Mouse (Mus musculus): ENCODE data around the gene Gps2.
"Not testable (repeated sequence)": the region's sequence is repeated elsewhere in the genome, so short reads cannot be mapped to it uniquely, and the experiment has no call there.

Gene Gps2

DNA sequence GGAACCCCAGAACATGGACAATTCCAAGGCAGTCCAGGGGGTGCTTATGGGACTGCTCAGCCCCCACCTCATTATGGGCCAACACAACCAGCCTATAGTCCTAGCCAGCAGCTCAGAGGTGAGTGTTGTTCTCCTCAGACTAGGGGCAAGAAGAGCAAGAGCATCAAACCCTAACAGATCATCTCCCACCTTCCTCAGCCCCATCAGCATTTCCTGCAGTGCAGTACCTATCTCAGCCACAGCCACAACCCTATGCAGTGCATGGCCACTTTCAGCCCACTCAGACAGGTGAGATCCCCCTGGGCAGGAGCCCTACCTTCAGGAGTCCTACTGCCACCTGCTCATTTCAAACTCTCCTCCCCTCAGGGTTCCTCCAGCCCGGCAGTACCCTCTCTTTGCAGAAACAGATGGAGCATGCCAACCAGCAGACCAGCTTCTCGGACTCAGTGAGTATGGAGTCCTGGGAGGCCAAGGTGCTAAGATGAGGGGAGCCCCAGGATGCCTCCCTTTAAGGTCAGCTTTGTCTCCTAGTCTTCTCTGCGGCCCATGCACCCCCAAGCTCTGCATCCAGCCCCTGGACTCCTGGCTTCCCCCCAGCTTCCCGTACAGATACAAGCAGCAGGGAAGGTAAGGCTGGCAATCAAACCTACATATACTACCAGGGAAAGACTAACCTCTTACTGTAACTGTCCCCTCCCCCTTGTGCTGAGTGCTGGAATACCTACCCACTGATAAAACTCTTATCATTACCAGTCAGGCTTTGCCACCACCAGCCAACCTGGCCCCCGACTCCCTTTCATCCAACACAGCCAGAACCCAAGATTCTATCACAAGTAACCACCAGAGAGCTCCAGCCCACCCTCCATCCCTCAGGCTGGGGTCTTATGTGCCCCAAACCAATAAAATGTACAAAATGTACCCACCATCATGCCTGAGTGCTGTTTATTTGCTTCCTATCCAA, 2.3 kb downstream of the Gps2 start:
- in situ Hi-C loops (cut with MboI, MseI) = no loop called here

DNA sequence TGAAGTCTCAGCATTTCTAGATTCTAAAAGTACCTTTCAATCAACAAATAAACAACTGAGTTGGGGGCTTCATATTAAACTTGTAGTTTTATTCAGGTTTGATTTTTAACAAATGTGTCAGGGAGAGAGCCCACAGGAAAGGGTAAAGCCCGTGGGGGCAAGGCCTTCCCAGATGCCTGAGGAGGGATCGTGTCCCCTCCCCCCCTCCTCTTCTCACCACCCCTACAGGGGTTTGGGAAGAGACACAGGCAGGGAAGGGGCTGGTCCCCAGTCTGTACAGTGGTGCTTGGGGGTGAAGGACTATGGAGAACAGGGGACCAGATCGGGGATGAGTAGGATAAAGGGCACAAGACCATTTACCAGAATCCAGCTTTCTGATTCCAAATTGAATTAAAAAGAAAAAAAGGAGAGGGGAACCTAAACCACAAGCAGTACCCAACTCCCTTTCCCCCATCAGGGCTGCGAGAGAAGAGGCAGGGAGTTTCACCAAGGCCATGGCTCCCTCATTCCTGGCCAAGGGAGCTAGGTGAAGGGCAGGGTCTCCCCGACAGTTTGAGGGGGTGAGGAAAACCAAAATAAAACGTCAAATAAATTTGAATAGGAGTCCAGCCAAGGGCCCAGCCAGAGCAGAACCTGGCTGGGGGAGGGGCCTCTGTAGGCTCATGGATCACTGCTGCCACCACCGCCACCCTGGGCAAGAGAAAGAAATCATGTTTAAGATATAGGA, 3.1 kb downstream of the Gps2 start:
- in situ Hi-C loops (cut with MboI, MseI) = not testable (repeated sequence)

DNA sequence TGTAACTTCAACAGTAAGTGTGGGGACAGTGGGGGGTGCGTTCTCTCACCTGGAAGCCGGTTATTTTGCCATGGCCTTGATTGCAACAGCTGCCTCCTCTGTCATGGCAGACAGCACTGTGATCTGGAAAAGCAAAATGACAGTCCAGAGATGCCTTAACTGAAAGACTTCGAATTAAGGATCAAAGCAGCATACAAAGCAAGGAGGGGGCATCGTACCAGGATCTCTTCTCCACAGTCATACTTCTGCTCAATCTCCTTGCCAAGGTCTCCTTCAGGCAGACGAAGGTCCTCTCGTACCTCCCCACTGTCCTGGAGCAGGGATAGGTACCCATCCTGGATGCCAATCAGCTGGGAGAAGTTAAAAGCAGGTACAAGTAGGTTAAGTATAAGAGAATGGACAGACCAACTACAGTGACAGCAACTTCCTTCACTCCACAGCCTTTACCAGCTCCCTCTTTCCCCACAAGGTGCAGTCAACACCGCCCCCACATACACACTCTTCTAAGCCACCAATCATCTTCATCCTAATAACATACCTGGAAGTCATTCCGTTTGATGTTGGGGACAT, 3.8 kb downstream of the Gps2 start:
- in situ Hi-C loops (cut with MboI, MseI) = no loop called here

DNA sequence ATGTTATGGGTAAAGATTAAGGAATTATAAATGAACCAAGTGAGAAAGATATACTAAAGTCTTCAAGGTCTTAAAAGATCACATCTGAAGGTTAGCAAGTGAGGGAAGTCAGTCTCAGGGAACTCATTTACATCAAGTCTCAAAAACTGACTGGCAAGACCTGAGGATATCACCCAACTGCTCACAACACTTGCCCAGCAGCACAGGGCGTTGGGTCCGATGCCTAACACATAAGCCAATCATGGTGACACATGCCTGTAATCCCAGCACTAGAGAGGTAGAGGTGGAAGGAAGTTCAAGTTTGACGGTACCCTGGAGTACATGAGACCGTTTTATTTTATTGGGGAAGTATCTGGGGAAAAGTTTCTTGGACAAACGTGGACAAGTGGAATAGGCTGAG, 4.4 kb downstream of the Gps2 start:
- in situ Hi-C loops (cut with MboI, MseI) = no loop called here

DNA sequence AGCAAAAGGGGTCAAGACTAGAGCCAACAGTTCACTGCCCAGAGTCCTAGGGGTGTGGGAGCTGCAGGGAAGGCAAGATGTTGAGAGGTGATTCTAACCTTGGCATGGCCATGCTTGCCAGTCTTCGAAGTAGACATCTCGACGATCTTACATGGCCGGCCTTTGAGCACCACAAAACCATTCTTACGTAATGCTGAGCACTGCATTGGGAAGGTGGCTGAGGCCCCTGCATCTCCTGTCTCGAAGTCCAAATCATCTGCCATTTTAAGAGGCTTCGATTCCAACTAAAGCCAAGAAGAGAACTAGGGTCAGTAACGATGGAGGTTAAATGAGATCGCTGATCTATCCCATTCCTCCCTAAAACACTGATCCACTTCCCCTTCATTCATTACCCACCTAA, 5.4 kb downstream of the Gps2 start:
- in situ Hi-C loops (cut with MboI, MseI) = no loop called here

DNA sequence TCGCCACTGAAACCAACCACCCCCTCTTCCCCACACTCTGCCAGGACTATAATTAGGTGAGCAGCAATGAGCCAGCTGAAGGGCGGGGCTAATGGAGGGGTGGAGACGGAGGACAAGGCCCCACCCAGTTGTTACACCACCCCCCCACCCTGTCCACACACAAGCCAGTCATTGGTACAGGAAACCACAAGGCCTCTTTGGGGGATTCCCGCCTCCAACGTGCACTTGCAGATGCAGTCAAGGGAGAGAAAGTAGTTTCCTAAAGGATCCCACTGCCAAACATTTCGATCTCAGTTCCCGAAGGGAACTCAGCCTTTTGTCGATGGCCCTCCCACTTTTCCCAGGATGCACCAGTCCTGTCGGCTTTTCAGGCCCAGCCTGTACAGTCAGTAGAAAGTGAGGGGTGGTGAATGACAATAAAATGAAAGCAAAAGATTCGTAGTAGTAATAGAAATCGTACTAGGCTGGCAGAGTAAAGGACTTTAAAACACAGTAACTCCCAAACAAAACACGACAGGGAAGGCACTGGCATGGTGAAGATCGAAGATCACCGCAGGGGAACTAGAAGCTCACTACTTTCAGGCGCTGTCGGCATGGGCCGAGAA, 6.1 kb downstream of the Gps2 start:
- in situ Hi-C loops (cut with MboI, MseI) = no loop called here

DNA sequence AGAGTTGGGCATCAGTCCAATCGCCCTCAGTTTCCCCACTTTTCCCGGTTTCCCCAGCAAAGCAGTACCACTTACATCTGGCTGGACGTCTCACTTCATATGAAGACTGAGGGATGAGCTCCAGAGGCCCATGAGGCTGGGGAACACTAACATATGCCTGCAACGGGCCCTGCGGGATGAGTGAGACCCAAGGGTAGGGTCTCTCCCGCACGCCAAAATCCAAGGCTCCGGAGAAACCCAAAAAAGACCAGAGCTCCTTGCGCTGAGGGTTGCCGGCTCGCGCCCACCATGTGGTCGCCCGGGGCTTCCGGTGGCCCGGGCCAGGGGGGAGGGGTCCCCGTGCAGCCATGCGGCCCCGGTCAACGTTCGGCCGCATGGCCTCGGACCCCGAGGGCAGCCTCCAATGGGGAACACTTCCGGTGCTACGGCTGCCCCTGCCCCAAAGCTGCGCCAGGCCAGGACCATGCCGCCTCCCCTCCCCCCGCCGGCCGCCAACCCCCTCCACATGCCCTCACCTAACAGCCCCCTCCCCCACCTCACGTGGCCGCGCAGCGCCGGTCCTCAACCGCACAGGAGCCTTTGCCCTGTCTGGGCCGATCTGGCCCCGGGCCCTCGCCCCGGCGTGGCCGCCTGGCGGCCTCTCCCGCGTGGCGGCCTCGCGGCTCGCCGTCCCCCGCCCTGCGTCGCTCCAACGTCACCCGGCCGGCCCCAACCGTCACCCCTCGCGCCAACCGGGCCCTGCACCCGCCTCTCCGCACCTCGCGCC, 6.8 kb downstream of the Gps2 start:
- in situ Hi-C loops (cut with MboI, MseI) = no loop called here

DNA sequence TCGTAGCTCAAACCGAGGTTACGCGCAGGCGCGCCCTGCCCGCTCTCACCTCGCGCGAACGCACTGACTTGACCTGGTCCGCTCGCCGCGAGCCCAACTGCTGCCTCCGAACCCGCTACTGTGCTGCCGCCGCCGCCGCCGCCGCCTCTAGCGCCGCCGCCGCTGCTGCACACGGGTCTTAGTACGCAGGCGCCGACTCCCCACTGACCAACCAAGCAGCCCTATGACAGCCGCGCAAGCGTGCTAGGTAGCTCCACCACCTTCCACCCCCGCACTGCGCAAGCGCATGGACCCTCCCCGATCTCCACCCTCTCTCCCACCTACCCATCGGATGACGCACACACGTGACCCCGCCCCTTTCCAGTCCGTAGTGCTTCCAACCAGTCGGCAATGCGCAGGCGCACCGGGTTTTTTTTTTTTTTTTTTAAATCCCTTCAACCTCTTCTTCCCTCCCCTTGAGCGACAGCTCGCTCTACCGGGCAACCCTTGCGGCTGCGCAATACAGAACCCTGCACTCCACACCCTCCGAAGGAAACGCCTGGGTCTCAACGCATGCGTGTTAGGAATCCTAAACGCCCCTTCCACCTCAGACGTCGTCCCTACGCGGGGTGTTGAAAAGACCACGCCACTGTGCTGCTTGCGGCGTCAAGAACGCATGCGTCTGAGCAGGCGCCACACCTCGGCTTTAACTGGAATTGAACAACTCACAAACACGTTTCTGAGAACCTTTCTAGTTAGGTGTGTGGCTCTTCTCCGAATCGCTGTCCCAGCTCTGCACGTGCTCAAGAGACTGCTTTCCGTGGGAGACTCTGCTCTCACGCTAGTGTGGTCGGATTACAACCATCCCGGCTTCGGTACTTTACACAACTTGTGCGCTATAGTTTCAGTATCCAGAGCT, 7.7 kb downstream of the Gps2 start, which contains the start of gene Eif5a:
Gene Eif5a, minus strand, starts transcription at position 845 of the 898 bp plus-strand sequence.
- in situ Hi-C loops (cut with MboI, MseI) = no loop called here

DNA sequence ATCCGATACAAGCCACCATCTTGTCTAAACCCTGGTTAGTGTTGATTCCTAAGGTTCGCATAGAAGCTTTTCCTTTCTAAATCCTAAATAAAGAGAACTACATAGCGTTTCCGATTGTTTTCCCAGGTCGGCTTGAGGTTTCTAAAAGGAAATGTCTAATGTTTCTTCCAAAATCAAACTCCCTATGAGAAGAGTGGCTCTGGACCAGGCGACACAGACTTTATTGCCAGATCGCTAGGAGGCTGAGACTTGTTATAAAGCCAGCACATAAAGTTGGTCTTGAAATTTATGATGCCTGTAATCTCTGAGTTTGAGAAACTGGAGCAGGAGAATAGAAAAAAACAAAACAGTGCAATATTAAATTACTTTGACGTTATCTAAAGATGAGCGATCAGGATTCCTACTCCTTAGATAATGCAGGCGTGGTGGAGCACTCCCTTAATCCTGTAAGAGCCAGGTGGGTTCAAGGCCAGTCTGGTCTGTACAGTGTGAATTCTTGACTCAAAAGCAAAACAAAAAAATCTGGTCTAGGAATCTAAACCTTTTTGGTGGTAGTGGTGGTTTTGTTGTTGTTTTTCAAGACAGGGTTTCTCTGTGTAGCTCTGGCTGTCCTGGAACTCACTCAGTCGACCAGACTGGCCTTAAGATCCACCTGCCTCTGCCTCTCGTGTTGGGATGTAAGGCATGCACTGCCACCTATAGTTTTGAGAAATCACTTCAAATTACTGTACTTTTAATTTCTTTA, 8.5 kb downstream of the Gps2 start:
- in situ Hi-C loops (cut with MboI, MseI) = no loop called here

DNA sequence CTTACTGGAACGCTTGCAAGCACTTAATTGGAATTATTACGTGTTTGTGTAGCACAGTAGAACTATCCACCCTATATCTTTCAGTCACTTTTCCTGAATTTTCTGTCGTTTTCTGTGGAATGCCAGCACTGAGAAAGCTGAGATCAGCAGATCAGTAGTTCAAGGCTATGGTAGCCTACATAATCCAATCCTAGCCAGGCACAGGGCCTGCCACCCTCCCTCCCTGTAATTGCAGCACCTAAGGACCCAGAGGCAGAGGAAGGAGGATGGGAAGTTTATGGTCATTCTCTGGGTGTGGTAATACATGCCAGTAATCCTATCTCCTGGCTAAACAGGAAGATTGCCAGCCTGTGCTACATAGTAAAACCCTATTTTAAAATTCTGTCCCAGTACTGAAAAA, 9.1 kb downstream of the Gps2 start:
- in situ Hi-C loops (cut with MboI, MseI) = no loop called here

DNA sequence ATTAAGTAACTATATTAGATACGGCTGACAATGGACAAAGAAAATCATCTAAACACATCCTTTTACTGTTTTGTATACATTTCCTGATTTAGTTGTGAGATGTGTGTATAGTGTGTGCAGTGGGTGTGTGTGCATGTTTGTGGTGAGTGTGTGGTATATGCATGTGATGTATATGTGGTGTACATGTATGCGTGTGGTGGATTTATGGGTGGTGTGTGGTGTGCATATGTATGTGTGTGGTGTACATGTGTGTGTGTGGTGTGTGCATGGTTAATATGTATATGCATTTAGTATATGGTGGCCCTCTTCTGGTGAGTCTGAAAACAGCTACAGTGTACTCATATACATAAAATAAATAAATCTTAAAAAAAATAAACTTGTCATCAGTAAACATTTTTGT, 13.8 kb downstream of the Gps2 start:
- in situ Hi-C loops (cut with MboI, MseI) = no loop called here

DNA sequence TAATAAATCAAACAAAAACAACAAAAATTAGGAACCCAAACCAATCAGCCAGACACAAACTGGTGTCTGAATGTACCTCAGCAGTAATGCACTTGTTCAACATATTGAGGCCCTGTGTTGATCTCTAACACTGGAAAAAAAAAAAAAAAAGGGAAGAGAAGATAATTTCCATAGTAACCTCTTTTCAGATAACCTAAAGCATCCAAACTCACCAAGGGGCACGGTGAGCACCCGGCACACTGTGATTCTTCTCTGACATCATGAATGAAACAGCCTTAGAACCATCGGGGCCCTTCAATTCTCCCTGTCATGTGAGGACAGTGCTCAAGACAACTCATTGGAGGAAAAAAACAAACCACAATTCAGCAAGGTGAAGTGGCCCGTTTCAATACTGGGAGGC, 16.0 kb downstream of the Gps2 start:
- in situ Hi-C loops (cut with MboI, MseI) = loop anchor here (5.0 kb wide), 1 partner anchor 38 kb away; no protein-coding TSS in a partner anchor

DNA sequence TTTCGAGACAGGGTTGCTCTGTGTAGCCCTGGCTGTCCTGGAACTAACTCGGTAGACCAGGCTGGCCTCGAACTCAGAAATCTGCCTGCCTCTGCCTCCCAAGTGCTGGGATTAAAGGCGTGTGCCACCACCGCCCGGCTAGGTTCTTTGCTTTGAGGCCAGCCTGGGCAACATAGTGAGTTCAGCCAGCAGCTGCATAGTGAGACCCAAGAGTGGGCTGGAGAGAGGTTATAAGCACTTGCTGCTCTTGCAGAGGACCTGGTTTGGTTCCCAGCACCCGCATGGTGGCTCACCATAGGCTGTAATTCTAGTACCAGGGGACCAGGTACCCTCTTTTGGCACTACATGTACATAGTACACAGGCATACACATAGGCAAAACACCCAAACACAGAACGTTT, 16.5 kb downstream of the Gps2 start:
- in situ Hi-C loops (cut with MboI, MseI) = loop anchor here (5.0 kb wide), 1 partner anchor 37 kb away; no protein-coding TSS in a partner anchor

DNA sequence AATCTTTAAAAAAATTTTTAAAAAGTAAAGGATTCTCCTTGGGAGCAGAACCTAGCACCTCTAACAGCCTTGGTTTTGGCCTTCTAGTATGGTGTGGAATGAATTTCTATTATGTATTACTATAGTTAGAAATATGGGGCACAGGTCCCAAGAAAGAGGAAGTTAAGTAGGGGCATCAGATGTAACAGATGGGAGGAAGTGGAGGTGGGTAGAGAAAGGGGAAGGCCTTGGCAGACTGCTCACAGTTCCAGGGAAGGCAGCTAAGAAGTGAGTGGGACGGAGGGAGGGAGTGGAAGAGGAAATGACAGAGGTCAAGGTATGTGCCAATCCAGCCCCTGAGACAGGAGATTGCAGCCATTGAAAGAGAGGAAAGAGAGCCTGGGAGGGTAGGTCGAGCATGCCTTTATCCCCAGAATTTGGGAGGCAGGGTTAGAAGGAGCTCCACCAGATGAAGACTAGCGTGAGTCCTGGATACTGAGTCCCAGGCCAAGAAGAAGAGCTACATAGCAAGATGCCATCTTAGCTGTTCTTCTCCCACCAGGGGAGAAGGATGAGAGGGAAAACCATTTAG, 17.4 kb downstream of the Gps2 start:
- in situ Hi-C loops (cut with MboI, MseI) = loop anchor here (5.0 kb wide), 1 partner anchor 36 kb away; no protein-coding TSS in a partner anchor

DNA sequence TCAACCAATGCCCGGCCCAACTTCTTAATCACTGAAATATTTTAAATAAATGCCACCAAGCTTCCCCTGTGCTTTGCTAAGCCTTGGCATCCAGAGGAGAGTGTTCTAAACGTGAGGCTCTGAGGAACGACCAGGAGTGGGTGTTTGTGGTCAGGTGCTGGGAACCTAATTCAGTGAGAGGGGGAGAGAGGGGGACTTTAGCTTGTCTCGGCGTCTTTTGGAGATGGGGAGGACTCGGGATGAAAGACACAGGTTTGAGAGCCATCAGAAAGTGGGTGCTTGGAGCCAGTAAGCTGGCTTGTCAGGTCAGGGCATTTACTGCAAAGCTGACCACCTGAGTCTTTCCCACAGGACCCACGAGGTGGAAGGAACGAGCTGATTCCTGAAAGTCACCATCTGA, 18.1 kb downstream of the Gps2 start:
- in situ Hi-C loops (cut with MboI, MseI) = loop anchor here (5.0 kb wide), 1 partner anchor 36 kb away; no protein-coding TSS in a partner anchor

DNA sequence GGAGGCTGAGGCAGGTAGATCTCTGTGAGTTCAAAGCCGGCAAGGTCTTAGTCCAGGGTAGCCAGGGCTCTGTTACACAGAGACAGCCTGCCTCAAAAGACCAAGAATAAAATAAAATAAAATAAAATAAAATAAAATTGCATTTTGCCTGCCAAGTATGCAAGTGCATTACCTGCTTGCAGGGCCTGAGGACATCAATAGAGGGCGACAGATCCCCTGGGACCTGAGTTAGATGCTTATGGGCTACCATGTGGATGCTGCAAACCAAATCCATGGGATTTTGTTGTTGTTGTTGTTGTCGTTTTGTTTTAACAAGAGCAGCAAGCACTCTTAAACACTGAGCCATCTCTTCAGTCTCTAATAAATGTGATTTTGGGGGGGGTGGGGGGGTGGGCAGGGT, 18.6 kb downstream of the Gps2 start:
- in situ Hi-C loops (cut with MboI, MseI) = loop anchor here (5.0 kb wide), 1 partner anchor 35 kb away; no protein-coding TSS in a partner anchor

DNA sequence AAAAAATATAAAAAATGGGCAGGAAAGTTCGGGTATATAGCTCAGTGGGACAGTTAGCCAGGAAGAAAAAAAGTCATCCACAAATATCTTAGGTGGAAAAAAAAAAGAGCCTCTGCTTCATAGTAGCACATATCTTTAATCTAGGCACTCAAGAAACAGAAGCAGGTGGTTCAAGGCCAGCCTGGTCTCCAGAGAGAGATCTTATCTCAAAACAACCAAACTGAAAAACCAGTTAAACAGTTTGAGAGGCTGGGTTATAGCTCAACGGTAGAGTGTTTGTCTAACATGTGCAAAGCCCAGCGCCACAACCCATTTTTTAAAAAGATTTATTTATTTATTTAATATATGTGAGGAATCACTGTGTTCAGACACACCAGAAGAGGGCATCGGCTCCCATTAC, 19.4 kb downstream of the Gps2 start:
- in situ Hi-C loops (cut with MboI, MseI) = loop anchor here (5.0 kb wide), 1 partner anchor 34 kb away; no protein-coding TSS in a partner anchor

DNA sequence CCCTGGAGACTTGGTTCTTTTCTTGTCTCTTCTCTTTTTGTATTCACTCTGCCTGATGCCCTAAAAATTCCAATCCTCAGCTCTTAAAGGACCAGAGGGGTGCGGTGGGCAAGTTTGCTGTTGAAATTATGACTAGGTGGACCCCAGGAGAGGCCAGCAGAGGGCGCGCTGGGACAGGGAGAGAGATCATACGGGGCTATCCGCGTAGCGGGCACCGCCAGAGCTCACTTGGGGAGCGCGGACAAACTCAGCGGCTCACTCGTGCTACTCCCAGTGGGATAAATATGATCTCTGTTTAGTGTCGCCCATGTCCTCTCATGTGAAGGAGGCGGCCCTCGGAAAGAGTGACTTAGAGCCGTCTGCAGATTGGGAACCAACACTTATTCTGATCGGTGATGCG, 20.5 kb downstream of the Gps2 start:
- in situ Hi-C loops (cut with MboI, MseI) = loop anchor here (5.0 kb wide), 1 partner anchor 33 kb away; no protein-coding TSS in a partner anchor

DNA sequence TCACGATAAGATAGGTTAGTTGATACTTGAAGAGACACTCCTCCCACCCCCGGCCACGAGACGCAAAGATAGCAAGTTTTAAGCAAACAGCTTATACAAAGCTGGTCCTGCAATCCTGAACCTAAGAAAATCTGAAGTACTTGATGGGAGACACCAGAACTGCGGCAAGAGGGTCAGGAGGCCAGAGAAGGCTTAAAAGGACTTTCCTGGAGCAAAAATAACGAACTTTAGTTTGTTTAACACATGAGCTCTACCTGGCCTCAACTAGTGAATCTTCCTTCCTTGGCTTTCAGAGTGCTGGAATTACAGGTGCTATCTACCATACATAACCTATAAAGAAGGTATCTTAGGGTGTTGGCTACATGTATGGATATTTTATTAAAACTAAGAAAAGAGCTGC, 21.0 kb downstream of the Gps2 start:
- in situ Hi-C loops (cut with MboI, MseI) = loop anchor here (5.0 kb wide), 1 partner anchor 33 kb away; no protein-coding TSS in a partner anchor
